Mouse (Mus musculus): ENCODE data around the gene Dtx4. TPM values are rescaled to one million over a fixed set of nuclear protein-coding genes. Genes with fewer than 3 reads are reported as not detected.

Gene Dtx4
- total and polyA plus RNA-seq, 2 experiments from 2014 or later = 24.6 to 54.7 TPM

DNA sequence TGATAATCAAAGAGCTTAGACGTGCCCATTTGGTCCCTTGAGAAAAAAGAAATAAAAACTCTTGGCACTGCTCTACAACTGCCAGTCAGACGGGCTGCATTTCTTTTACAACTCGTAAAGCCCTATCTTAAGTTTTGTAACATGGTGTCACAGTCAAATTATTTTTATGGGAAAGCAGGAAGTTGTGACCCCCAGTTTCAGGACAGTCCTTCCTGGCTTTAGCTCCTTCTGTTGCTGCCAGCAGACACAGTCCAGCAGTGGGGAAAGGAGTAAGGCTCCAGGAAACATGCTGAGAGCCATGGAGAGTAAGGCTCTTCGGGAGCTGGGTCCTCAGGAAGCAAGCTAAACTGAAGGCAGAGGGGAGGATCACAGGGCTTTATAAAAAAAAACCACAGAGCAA lies 17.5 kb downstream of the Dtx4 start:
- H3K4me3 ChIP-seq (ENCODE audit: low read length) = no peak overlapping the region
- H3K27ac ChIP-seq = peak overlapping the region; percentile 33
- H3K27me3 ChIP-seq (ENCODE audit: insufficient read depth, low read length) = no peaks in the 10 kb centered on the region
- no peak for TF ChIP-seq CTCF (IDR thresholded peaks at IDR 0.05; ENCODE audit: low read depth)
- no peak overlapping the region for H3K9ac ChIP-seq (replicated peaks; ENCODE audit: low read length)
- H3K4me1 ChIP-seq (ENCODE audit: insufficient read depth, low read length) = peaks cover 2% of the 10 kb centered on the region
- H3K36me3 ChIP-seq (ENCODE audit: insufficient read depth, low read length) = peaks cover 53% of the 10 kb centered on the region
- 44% methylated on average over 4 of the region's 4 CpGs for WGBS
- no peak overlapping the region for H3K4me2 ChIP-seq (ENCODE audit: low read depth, low read length)
- ATAC-seq = no peak
- no peak for DNase-seq (ENCODE audit: low spot score)
- no peaks in the 10 kb centered on the region for H3K9me3 ChIP-seq (ENCODE audit: low read length)

DNA sequence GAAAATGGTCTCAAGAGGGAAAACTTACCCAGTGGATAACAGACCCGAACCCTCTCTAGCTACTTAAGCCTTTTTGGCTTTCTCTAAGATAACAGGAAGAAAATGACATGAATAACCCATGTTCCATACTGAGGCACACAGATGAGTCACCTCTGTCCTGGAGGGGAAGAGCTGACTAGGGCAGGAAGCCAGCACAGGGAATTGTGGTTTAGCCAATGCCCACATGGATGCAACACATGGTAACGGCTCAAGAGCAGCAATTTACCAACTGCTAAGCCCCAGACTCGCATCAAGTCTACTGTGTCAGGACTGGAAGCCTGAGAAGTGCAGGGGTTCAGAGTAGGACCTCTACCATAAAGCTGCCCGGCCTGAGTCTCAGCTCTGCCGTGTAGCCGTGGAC lies 22.9 kb downstream of the Dtx4 start:
- Histone ChIP-seq H3K9ac (replicated peaks; ENCODE audit: low read length) (no peak overlapping the region), H3K27ac (no peak overlapping the region), H3K4me2 (ENCODE audit: low read depth, low read length) (no peak overlapping the region), H3K36me3 (ENCODE audit: insufficient read depth, low read length) (peaks cover 44% of the 10 kb centered on the region), H3K27me3 (ENCODE audit: insufficient read depth, low read length) (no peaks in the 10 kb centered on the region), H3K4me1 (ENCODE audit: insufficient read depth, low read length) (no peaks in the 10 kb centered on the region), H3K4me3 (ENCODE audit: low read length) (no peak overlapping the region), H3K9me3 (ENCODE audit: low read length) (no peaks in the 10 kb centered on the region)
- 72% methylated on average over 6 of the region's 6 CpGs for WGBS
- ATAC-seq (no peak), DNase-seq (ENCODE audit: low spot score) (no peak)
- TF ChIP-seq CTCF (IDR thresholded peaks at IDR 0.05; ENCODE audit: low read depth) = no peak

- no peak for TF ChIP-seq CTCF (IDR thresholded peaks at IDR 0.05; ENCODE audit: low read depth)
- Histone ChIP-seq H3K9ac (replicated peaks; ENCODE audit: low read length) (no peak overlapping the region), H3K36me3 (ENCODE audit: insufficient read depth, low read length) (peaks cover 39% of the 10 kb centered on the region)
Measured at GRCm38 (mm10) chr19:12476721-12477270, 24.5 kb downstream of the Dtx4 start.

GRCm38 (mm10) chr19:12475380-12476250 lies 25.6 kb downstream of the Dtx4 start:
- peak overlapping the region; percentile 14; the same call in 1 of the 2 replicates for H3K4me2 ChIP-seq (ENCODE audit: low read depth, low read length)
- H3K27ac ChIP-seq = peak overlapping the region; percentile 72
- WGBS = 36% methylated on average over 15 of the region's 15 CpGs
- peak; percentile 97 for ATAC-seq
- H3K9me3 ChIP-seq (ENCODE audit: low read length) = no peaks in the 10 kb centered on the region
- peaks cover 28% of the 10 kb centered on the region for H3K36me3 ChIP-seq (ENCODE audit: insufficient read depth, low read length)
- TF ChIP-seq CTCF (IDR thresholded peaks at IDR 0.05; ENCODE audit: low read depth) = no peak
- peak; percentile 95 for DNase-seq (ENCODE audit: low spot score)
- H3K4me1 ChIP-seq (ENCODE audit: insufficient read depth, low read length) = no peaks in the 10 kb centered on the region
- H3K27me3 ChIP-seq (ENCODE audit: insufficient read depth, low read length) = no peaks in the 10 kb centered on the region
- no peak overlapping the region for H3K9ac ChIP-seq (replicated peaks; ENCODE audit: low read length)
- no peak overlapping the region for H3K4me3 ChIP-seq (ENCODE audit: low read length)

More at GRCm38 (mm10) chr19:12476721-12477270, 24.5 kb downstream of the Dtx4 start:
- Histone ChIP-seq H3K4me2 (ENCODE audit: low read depth, low read length) (no peak overlapping the region), H3K4me1 (ENCODE audit: insufficient read depth, low read length) (no peaks in the 10 kb centered on the region), H3K9me3 (ENCODE audit: low read length) (no peaks in the 10 kb centered on the region), H3K4me3 (ENCODE audit: low read length) (no peak overlapping the region), H3K27me3 (ENCODE audit: insufficient read depth, low read length) (no peaks in the 10 kb centered on the region), H3K27ac (peak overlapping the region; percentile 72; the same call in 1 of the 2 replicates)
- 44% methylated on average over 5 of the region's 5 CpGs for WGBS
- DNase-seq (ENCODE audit: low spot score) (no peak), ATAC-seq (no peak)

GRCm38 (mm10) chr19:12473951-12474350 lies 27.3 kb downstream of the Dtx4 start:
- no peaks in the 10 kb centered on the region for H3K9me3 ChIP-seq (ENCODE audit: low read length)
- H3K9ac ChIP-seq (replicated peaks; ENCODE audit: low read length) = no peak overlapping the region
- no peak for ATAC-seq
- no peaks in the 10 kb centered on the region for H3K27me3 ChIP-seq (ENCODE audit: insufficient read depth, low read length)
- no peak overlapping the region for H3K27ac ChIP-seq
- TF ChIP-seq CTCF (IDR thresholded peaks at IDR 0.05; ENCODE audit: low read depth) = no peak
- 84% methylated on average over 4 of the region's 4 CpGs for WGBS
- H3K4me2 ChIP-seq (ENCODE audit: low read depth, low read length) = no peak overlapping the region
- no peak overlapping the region for H3K4me3 ChIP-seq (ENCODE audit: low read length)
- DNase-seq (ENCODE audit: low spot score) = no peak
- H3K4me1 ChIP-seq (ENCODE audit: insufficient read depth, low read length) = no peaks in the 10 kb centered on the region
- H3K36me3 ChIP-seq (ENCODE audit: insufficient read depth, low read length) = peaks cover 24% of the 10 kb centered on the region; the same call in 1 of the 2 replicates

DNA sequence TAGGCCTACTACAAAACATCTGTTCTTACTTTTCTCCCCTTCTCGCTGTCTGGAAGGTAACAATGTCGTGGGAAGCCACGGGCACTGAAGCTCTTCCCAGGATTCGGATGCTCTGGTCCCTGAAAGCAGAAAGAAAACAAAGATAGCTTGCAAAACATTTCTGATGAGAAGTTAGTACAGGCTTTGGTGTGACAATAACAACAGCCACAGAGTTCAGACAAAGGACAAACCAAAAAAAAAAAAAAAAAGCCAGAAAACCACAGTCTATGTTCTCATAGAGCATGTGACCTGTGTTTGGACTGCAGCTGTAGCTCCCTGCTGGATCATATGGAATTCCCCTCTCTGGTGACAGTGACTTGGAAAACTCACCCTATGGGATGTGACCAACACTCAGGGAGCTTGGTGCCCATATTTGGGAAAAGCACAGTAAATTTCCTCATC lies 28.0 kb downstream of the Dtx4 start:
- Histone ChIP-seq H3K9me3 (ENCODE audit: low read length) (no peaks in the 10 kb centered on the region), H3K4me2 (ENCODE audit: low read depth, low read length) (no peak overlapping the region), H3K4me3 (ENCODE audit: low read length) (no peak overlapping the region), H3K9ac (replicated peaks; ENCODE audit: low read length) (no peak overlapping the region), H3K36me3 (ENCODE audit: insufficient read depth, low read length) (peaks cover 28% of the 10 kb centered on the region; the same call in 1 of the 2 replicates), H3K4me1 (ENCODE audit: insufficient read depth, low read length) (no peaks in the 10 kb centered on the region), H3K27ac (no peak overlapping the region), H3K27me3 (ENCODE audit: insufficient read depth, low read length) (no peaks in the 10 kb centered on the region)
- TF ChIP-seq CTCF (IDR thresholded peaks at IDR 0.05; ENCODE audit: low read depth) = no peak
- ATAC-seq (no peak), DNase-seq (ENCODE audit: low spot score) (no peak)
- 84% methylated on average over 4 of the region's 4 CpGs for WGBS

All from hindbrain, postnatal 0 days (tissue).